Comparison of ENCODE assay signal across 1 mouse cellular context in the genomic region with DNA sequence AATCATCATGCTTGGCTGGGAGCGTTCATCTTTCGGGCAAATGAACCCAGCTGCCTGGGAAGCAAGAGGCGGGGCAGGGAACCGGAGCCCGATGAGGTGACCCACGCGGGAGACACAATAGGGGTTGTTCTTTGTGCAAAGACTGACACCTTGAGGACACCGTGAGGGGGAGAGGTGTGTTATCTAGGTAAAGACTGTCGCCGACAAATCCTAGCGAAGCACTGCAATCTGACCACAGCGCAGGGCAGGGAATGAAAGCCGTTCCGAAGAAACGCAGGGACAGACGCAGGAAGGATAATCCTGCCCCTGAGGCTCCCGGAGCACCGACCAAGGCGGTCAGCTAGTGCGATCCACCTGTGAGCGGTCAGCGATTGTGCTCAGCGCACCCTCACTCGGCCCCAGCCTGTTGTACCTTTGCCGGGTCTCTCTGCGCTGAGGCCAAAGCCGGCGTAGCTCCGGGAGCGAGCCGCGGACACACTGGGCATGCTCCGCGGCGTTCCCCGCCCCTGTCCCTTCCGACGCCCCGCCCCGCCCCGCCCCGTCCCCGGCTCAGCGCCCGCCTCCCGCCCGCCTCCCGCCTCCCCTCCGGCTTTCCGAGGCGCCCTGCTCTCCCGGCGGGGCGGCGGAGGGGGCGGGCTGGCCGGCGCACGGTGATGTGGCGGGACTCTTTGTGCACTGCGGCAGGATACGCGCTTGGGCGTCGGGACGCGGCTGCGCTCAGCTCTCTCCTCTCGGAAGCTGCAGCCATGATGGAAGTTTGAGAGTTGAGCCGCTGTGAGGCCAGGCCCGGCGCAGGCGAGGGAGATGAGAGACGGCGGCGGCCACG.
TF ChIP-seq lines count a peak whose summit lies in the region.

A gene (plus strand): TSS at position 598 of the 826 bp plus-strand sequence.

TF ChIP-seq in MEL, 35 proteins besides CTCF, POLR2A, EP300 and RAD21 (continued from another document):
- TF ChIP-seq ZC3H11A (IDR thresholded peaks at IDR 0.05; ENCODE audit: low read depth, low read length) (no peak), ZMIZ1 (IDR thresholded peaks at IDR 0.05; ENCODE audit: low read depth, low read length) (peak; percentile 75; the same call in 1 of the 2 replicates), SMC3 (IDR thresholded peaks at IDR 0.05; ENCODE audit: low read depth, low read length) (peak; percentile 20; the same call in 1 of the 2 replicates), SIN3A (IDR thresholded peaks at IDR 0.05; ENCODE audit: low read length) (peak; percentile 85), BHLHE40 (IDR thresholded peaks at IDR 0.05; ENCODE audit: borderline replicate concordance, low read depth, low read length) (peak; percentile 84), UBTF (IDR thresholded peaks at IDR 0.05; ENCODE audit: borderline replicate concordance, insufficient read depth, low read depth, low read length) (peak; percentile 81; the same call in 1 of the 2 replicates), ELF1 (IDR thresholded peaks at IDR 0.05; ENCODE audit: low read depth, low read length) (peak; percentile 64), MAZ (IDR thresholded peaks at IDR 0.05; ENCODE audit: low read depth, low read length) (peak; percentile 91; the same call in 1 of the 2 replicates), KAT2A (conservative IDR thresholded peaks at IDR 0.05; ENCODE audit: low read depth, low read length) (peak; percentile 91), GABPA (IDR thresholded peaks at IDR 0.05; ENCODE audit: low read depth, low read length) (no peak), NRF1 (IDR thresholded peaks at IDR 0.05; ENCODE audit: insufficient read depth, low read depth, low read length, poor library complexity, severe bottlenecking) (peak; percentile 75), CHD1 (IDR thresholded peaks at IDR 0.05; ENCODE audit: low read depth, low read length) (no peak), ZKSCAN1 (IDR thresholded peaks at IDR 0.05; ENCODE audit: low read depth, low read length) (no peak)
